Mouse (Mus musculus) midbrain, embryonic 10.5 days (tissue): ENCODE data around the gene Rhbdf2. TPM values are rescaled to one million over a fixed set of nuclear protein-coding genes. Genes with fewer than 3 reads are reported as not detected.
A peak's percentile ranks its signal among the peaks of the same experiment; 100 is the strongest.
"Not testable (repeated sequence)": the region's sequence is repeated elsewhere in the genome, so short reads cannot be mapped to it uniquely, and the experiment has no call there.

ENCODE experiments used
- DNase-seq: peaks from one replicate; pipeline ENCODE4 v3.0.0-alpha.2; 2017; ENCODE audit warnings: low spot score
- H3K27ac ChIP-seq: fragments of 300-500 bp; sonication (generic); replicated peaks from 2 replicates; pipeline ENCODE4 v1.5.1; 2016; ENCODE audit warnings: mild to moderate bottlenecking
- H3K27me3 ChIP-seq: fragments of 300-500 bp; sonication (generic); 2 replicates; pipeline ENCODE4 v1.6.1; 2016; ENCODE audit warnings: low read depth, mild to moderate bottlenecking; ENCODE audit not compliant: poor library complexity, severe bottlenecking
- H3K36me3 ChIP-seq: fragments of 300-500 bp; sonication (generic); 2 replicates; pipeline ENCODE4 v1.6.1; 2016; ENCODE audit warnings: mild to moderate bottlenecking, moderate library complexity
- H3K4me1 ChIP-seq: fragments of 300-500 bp; sonication (generic); 2 replicates; pipeline ENCODE4 v1.6.1; 2016
- H3K4me3 ChIP-seq: fragments of 300-500 bp; sonication (generic); 2 replicates; pipeline ENCODE4 v1.5.1; 2016; ENCODE audit warnings: mild to moderate bottlenecking, moderate library complexity
- H3K9me3 ChIP-seq: fragments of 300-500 bp; sonication (generic); replicated peaks from 2 replicates; pipeline ENCODE4 v1.6.1; 2016; ENCODE audit warnings: mild to moderate bottlenecking
- WGBS: fragments of 180-500 bp; shearing (Covaris S2); methylation state at CpG from one replicate; pipeline ENCODE4 v1.1.7; 2016; 5-methylcytosine and 5-hydroxymethylcytosine counted together
- polyA plus RNA-seq: library from polyadenylated mRNA; unstranded; fragments of >200 nt; fragmentation: Nextera tagmentation; extraction: Ambion mirVana; gene quantifications from 2 replicates; pipeline ENCODE4 v1.2.1, GENCODE M21; 2016

Gene Rhbdf2
- polyA plus RNA-seq, result 2.5 and 3.3 TPM in 2 replicates

GRCm38 (mm10) chr11:116626299-116627071, at the start of gene Rhbdf2:
Gene Rhbdf2, minus strand, starts transcription at chr11:116627019.
- Histone ChIP-seq H3K4me3 (no peak within 1 kb of the TSS), H3K4me1 (peaks cover 49% of the 10 kb centered on the region), H3K27ac (no peak within 1 kb of the TSS), H3K36me3 (no peaks in the 10 kb centered on the region), H3K9me3 (no peaks in the 10 kb centered on the region), H3K27me3 (peaks cover 40% of the 10 kb centered on the region)
- WGBS, result 73% methylated on average over 10 of the region's 10 CpGs
- no peak for DNase-seq

- H3K9me3 ChIP-seq, result no peaks in the 10 kb centered on the region
- peaks cover 26% of the 10 kb centered on the region for H3K4me1 ChIP-seq
- WGBS, result 92% methylated on average over 14 of the region's 14 CpGs
- H3K4me3 ChIP-seq, result no peak overlapping the region
- no peak for DNase-seq
- H3K27ac ChIP-seq, result no peak overlapping the region
- H3K36me3 ChIP-seq, result peaks cover 88% of the 10 kb centered on the region
- H3K27me3 ChIP-seq, result no peaks in the 10 kb centered on the region
Observed at GRCm38 (mm10) chr11:116676175-116676976, 49.6 kb upstream of the Rhbdf2 start.

- H3K9me3 ChIP-seq, DNase-seq, H3K27ac ChIP-seq, H3K4me3 ChIP-seq, H3K27me3 ChIP-seq: not testable (repeated sequence)
- peaks cover 35% of the 10 kb centered on the region for H3K4me1 ChIP-seq
- H3K36me3 ChIP-seq, result peaks cover 79% of the 10 kb centered on the region
- WGBS, result 91% methylated on average over 6 of the region's 6 CpGs
Observed at GRCm38 (mm10) chr11:116675429-116675828, 48.6 kb upstream of the Rhbdf2 start.

GRCm38 (mm10) chr11:116674616-116675379, 48.0 kb upstream of the Rhbdf2 start:
- H3K27me3 ChIP-seq, result no peaks in the 10 kb centered on the region; the same call in 1 of the 2 replicates
- no peaks in the 10 kb centered on the region for H3K9me3 ChIP-seq
- no peak overlapping the region for H3K27ac ChIP-seq
- peaks cover 73% of the 10 kb centered on the region for H3K36me3 ChIP-seq
- no peak for DNase-seq
- no peak overlapping the region for H3K4me3 ChIP-seq
- 86% methylated on average over 7 of the region's 7 CpGs for WGBS
- peaks cover 32% of the 10 kb centered on the region for H3K4me1 ChIP-seq

DNA sequence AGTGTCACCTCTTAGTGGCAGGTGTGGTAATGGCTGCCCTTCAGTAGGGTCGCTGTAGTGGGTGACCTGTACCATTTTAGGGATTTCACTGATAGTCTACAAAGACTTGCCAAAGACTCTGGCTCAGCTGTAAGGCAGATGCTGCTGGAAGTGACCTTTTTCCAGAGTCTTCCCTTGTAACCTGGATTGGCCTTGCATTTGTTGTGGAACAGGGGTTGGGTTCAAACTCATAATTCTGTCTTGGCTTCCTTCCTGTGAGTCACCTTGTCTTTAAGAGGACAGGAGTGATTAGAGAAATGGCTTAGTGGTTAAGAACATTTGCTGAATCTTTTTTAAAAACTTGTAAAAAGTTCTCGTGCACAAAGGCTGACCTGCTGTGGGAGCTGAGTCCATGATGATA, 46.6 kb upstream of the Rhbdf2 start:
- H3K36me3 ChIP-seq, result peaks cover 60% of the 10 kb centered on the region
- H3K9me3 ChIP-seq, result no peaks in the 10 kb centered on the region
- no peak for DNase-seq
- peak overlapping the region; percentile 79; the same call in 1 of the 2 replicates for H3K4me3 ChIP-seq
- peaks cover 8% of the 10 kb centered on the region; the same call in 1 of the 2 replicates for H3K27me3 ChIP-seq
- no peak overlapping the region for H3K27ac ChIP-seq
- 84% methylated on average over 2 of the region's 2 CpGs for WGBS
- peaks cover 46% of the 10 kb centered on the region for H3K4me1 ChIP-seq

GRCm38 (mm10) chr11:116672595-116672994, 45.8 kb upstream of the Rhbdf2 start:
- DNase-seq, result no peak
- H3K9me3 ChIP-seq, result no peaks in the 10 kb centered on the region
- peaks cover 47% of the 10 kb centered on the region for H3K4me1 ChIP-seq
- peaks cover 8% of the 10 kb centered on the region; the same call in 1 of the 2 replicates for H3K27me3 ChIP-seq
- H3K36me3 ChIP-seq, result peaks cover 52% of the 10 kb centered on the region
- H3K27ac ChIP-seq, result peak overlapping the region; percentile 95
- peak overlapping the region; percentile 79 for H3K4me3 ChIP-seq
- WGBS, result 24% methylated on average over 7 of the region's 7 CpGs

GRCm38 (mm10) chr11:116671845-116672434, 45.1 kb upstream of the Rhbdf2 start:
- H3K4me1 ChIP-seq, result peaks cover 47% of the 10 kb centered on the region
- peaks cover 8% of the 10 kb centered on the region; the same call in 1 of the 2 replicates for H3K27me3 ChIP-seq
- peak overlapping the region; percentile 95 for H3K27ac ChIP-seq
- under 1% methylated on average over 24 of the region's 24 CpGs for WGBS
- H3K36me3 ChIP-seq, result peaks cover 45% of the 10 kb centered on the region
- H3K9me3 ChIP-seq, result no peaks in the 10 kb centered on the region
- peak overlapping the region; percentile 79 for H3K4me3 ChIP-seq
- DNase-seq, result no peak

GRCm38 (mm10) chr11:116671112-116671844, 44.5 kb upstream of the Rhbdf2 start:
- H3K4me1 ChIP-seq, result peaks cover 47% of the 10 kb centered on the region
- H3K27me3 ChIP-seq, result peaks cover 8% of the 10 kb centered on the region; the same call in 1 of the 2 replicates
- DNase-seq, result peak; percentile 96
- H3K27ac ChIP-seq, result peak overlapping the region; percentile 95
- H3K9me3 ChIP-seq, result no peaks in the 10 kb centered on the region
- peak overlapping the region; percentile 79 for H3K4me3 ChIP-seq
- peaks cover 38% of the 10 kb centered on the region for H3K36me3 ChIP-seq
- WGBS, result 2% methylated on average over 45 of the region's 45 CpGs

DNA sequence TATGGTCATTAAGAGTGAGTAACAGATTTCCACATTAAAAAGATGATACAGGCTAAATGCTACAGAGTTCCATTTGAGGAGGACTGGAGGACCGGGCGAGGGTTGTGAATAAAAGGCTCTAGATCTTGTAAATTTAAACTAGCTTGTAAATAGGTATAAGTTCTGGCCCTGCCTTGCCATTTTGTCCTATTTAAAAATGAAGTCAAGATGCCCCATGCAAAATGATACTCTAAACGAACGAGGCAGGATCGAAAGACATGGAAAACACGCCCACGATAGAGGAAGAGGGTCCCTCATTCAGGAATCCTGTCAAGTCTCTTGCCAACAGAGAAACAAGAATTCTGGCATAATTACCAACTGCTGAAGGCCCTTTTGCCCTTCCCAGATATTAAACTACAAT, 43.6 kb upstream of the Rhbdf2 start:
- 87% methylated on average over 7 of the region's 7 CpGs for WGBS
- H3K36me3 ChIP-seq, result peaks cover 29% of the 10 kb centered on the region
- H3K27me3 ChIP-seq, result peaks cover 8% of the 10 kb centered on the region; the same call in 1 of the 2 replicates
- H3K4me3 ChIP-seq, result 0 out of 2 replicates have a peak overlapping the region, but pooled peaks have one; percentile 79
- no peak overlapping the region for H3K27ac ChIP-seq
- no peak for DNase-seq
- peaks cover 50% of the 10 kb centered on the region for H3K4me1 ChIP-seq
- no peaks in the 10 kb centered on the region for H3K9me3 ChIP-seq

- no peak overlapping the region for H3K4me3 ChIP-seq
- H3K27ac ChIP-seq, result no peak overlapping the region
- 74% methylated on average over 13 of the region's 13 CpGs for WGBS
- H3K27me3 ChIP-seq, result peaks cover 8% of the 10 kb centered on the region; the same call in 1 of the 2 replicates
- H3K4me1 ChIP-seq, result peaks cover 55% of the 10 kb centered on the region
- no peaks in the 10 kb centered on the region for H3K9me3 ChIP-seq
- no peak for DNase-seq
- peaks cover 24% of the 10 kb centered on the region for H3K36me3 ChIP-seq
Observed at GRCm38 (mm10) chr11:116669787-116670365, 43.1 kb upstream of the Rhbdf2 start.

DNA sequence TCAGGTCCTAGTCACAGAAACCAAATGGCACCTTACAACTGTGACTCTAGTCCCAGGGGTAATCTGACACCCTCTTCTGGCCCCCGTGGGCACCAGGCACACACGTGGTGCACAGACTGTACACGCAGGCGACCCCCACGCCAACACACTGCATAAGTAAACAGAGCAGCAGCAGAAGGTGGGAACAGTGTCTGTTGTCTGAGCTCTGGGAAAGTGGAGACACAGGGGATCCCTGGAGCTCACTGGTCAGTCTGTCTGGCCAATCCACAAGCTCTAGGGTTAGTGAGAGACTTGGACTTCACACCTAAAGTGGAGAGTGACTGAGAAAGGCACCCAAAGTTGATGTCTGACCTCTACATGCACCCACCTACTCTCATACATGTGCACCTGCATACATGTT, 42.5 kb upstream of the Rhbdf2 start:
- peaks cover 59% of the 10 kb centered on the region for H3K4me1 ChIP-seq
- no peaks in the 10 kb centered on the region for H3K9me3 ChIP-seq
- peaks cover 19% of the 10 kb centered on the region for H3K36me3 ChIP-seq
- 52% methylated on average over 5 of the region's 5 CpGs for WGBS
- H3K27me3 ChIP-seq, result peaks cover 8% of the 10 kb centered on the region; the same call in 1 of the 2 replicates
- DNase-seq, result no peak
- H3K4me3 ChIP-seq, result no peak overlapping the region
- no peak overlapping the region for H3K27ac ChIP-seq
